Mouse (Mus musculus): ENCODE measurements around the gene Hdc.

Gene Hdc

GRCm38 (mm10) chr2:126552357-126553290 is 66.5 kb downstream of the Hdc start, which contains the start of gene Slc27a2:
Gene Slc27a2 (plus strand): TSS chr2:126552407.
- no peak for DNase-seq (ENCODE audit: low spot score)

GRCm38 (mm10) chr2:126551896-126552295 is 67.2 kb downstream of the Hdc start:
- no peak for DNase-seq (ENCODE audit: low spot score)

GRCm38 (mm10) chr2:126551244-126551890 is 67.7 kb downstream of the Hdc start:
- DNase-seq (ENCODE audit: low spot score): no peak

GRCm38 (mm10) chr2:126549681-126550080 is 69.4 kb downstream of the Hdc start:
- no peak for DNase-seq (ENCODE audit: low spot score)

DNA sequence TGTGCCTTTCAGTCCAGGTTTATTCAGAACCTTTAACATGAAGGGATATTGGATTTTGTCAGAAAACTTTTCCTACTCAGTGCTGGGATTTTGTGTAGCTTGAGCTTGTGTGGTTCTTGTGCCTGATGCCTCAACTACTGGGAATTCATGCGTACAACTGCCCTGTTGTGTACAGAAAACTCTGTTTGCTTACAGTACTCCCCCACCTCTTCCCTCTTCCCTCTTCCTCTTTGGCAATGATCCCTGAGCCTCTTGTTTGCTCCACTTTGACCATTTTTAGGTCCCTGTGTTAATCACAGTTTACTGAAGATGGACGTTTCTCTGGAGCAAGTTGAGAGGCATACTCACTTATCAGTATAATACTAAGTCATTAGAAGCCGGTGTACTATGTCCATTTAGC is 72.7 kb downstream of the Hdc start:
- no peak for DNase-seq (ENCODE audit: low spot score)

- DNase-seq (ENCODE audit: low spot score): no peak
Measured at GRCm38 (mm10) chr2:126545297-126545696, 73.8 kb downstream of the Hdc start.

All from c-Kit-positive CD71-positive TER-119-positive erythroid progenitor cells, embryonic 14.5 days (primary cell).